Mouse (Mus musculus): ENCODE measurements around the gene Gata3.

DNA sequence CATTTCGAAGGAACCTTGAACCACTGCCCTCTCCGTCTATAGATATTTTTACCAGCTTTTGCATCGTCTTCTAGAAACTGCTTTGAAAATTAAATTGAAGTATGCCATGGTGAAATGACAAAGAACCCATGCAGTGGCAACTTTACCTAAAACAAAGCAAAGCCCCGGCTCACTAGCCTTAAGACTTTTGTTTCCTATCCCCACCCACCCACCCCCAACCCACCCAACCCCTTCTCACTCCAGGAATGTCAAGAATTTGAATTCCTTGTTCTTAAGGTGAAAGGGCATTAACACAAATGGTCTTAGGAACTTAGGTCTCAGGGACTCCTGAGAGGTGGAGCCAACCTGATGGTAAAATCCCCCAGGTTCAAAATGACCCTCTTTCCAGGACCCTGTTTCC lies 34.0 kb downstream of the Gata3 start:
- TF ChIP-seq CTCF (conservative IDR thresholded peaks at IDR 0.05 in 1 of 2, IDR thresholded peaks at IDR 0.05 in 1 of 2; ENCODE audit: low read depth in 2 of 2, low read length in 2 of 2) (no peak), ETS1 (conservative IDR thresholded peaks at IDR 0.05; ENCODE audit: low read depth, low read length) (no peak), EP300 (IDR thresholded peaks at IDR 0.05; ENCODE audit: low read length) (no peak), E2F4 (IDR thresholded peaks at IDR 0.05; ENCODE audit: insufficient replicate concordance, low read depth, low read length) (no peak), BHLHE40 (IDR thresholded peaks at IDR 0.05; ENCODE audit: low read depth, low read length) (no peak), POLR2AphosphoS2 (IDR thresholded peaks at IDR 0.05; ENCODE audit: low read depth, low read length) (no peak)

Measured in CH12.LX (cell line).